Mouse (Mus musculus): ENCODE results near the gene Cuta.

Cuta gene

GRCm38 (mm10) chr17:26953726-26954125 lies 14.4 kb upstream of the Cuta start:
- no peak for DNase-seq (ENCODE audit: low spot score)

GRCm38 (mm10) chr17:26953201-26953600 lies 13.8 kb upstream of the Cuta start:
- DNase-seq (ENCODE audit: low spot score) = no peak

GRCm38 (mm10) chr17:26951952-26952877 lies 12.8 kb upstream of the Cuta start:
- DNase-seq (ENCODE audit: low spot score) = no peak

- DNase-seq (ENCODE audit: low spot score) = peak; percentile 66
Measured at GRCm38 (mm10) chr17:26951406-26951805, 12.0 kb upstream of the Cuta start.

- DNase-seq (ENCODE audit: low spot score) = no peak
Measured at GRCm38 (mm10) chr17:26950560-26951288, 11.4 kb upstream of the Cuta start.

- no peak for DNase-seq (ENCODE audit: low spot score)
Measured at GRCm38 (mm10) chr17:26949866-26950265, 10.5 kb upstream of the Cuta start.

GRCm38 (mm10) chr17:26949051-26949577 lies 9.7 kb upstream of the Cuta start:
- DNase-seq (ENCODE audit: low spot score) = no peak

- DNase-seq (ENCODE audit: low spot score) = peak; percentile 69
Measured at GRCm38 (mm10) chr17:26948316-26949050, 9.1 kb upstream of the Cuta start.

GRCm38 (mm10) chr17:26947231-26948100 lies 8.1 kb upstream of the Cuta start:
- DNase-seq (ENCODE audit: low spot score) = no peak

GRCm38 (mm10) chr17:26946567-26946966 lies 7.2 kb upstream of the Cuta start:
- peak; percentile 88 for DNase-seq (ENCODE audit: low spot score)

- no peak for DNase-seq (ENCODE audit: low spot score)
Measured at GRCm38 (mm10) chr17:26945824-26946495, 6.6 kb upstream of the Cuta start.

- no peak for DNase-seq (ENCODE audit: low spot score)
Measured at GRCm38 (mm10) chr17:26941841-26942570, 2.6 kb upstream of the Cuta start.

- DNase-seq (ENCODE audit: low spot score) = no peak
Measured at GRCm38 (mm10) chr17:26941031-26941789, 1.8 kb upstream of the Cuta start, which contains the start of gene Syngap1. TSS of gene Syngap1 (plus strand) at chr17:26941253.

GRCm38 (mm10) chr17:26939973-26940300 lies 568 bp upstream of the Cuta start:
- DNase-seq (ENCODE audit: low spot score) = no peak

- no peak for DNase-seq (ENCODE audit: low spot score)
Measured at GRCm38 (mm10) chr17:26938731-26939130, 638 bp downstream of the Cuta start.

GRCm38 (mm10) chr17:26937883-26938695 lies 1.3 kb downstream of the Cuta start:
- no peak for DNase-seq (ENCODE audit: low spot score)

GRCm38 (mm10) chr17:26936921-26937695 lies 2.3 kb downstream of the Cuta start:
- no peak for DNase-seq (ENCODE audit: low spot score)
